Mouse (Mus musculus) lung, postnatal 0 days (tissue): ENCODE data around the gene Dffa. TPM values are rescaled to one million over a fixed set of nuclear protein-coding genes. Genes with fewer than 3 reads are reported as not detected.
"Not testable (repeated sequence)": the region's sequence is repeated elsewhere in the genome, so short reads cannot be mapped to it uniquely, and the experiment has no call there.

Experiments
- ATAC-seq: fragments of 200-750 bp; cut with Nextera tagmentation; 2 replicates; pipeline ENCODE4 v1.8.0; 2017; ENCODE audit warnings: moderate library complexity
- DNase-seq: peaks from one replicate; pipeline ENCODE4 v3.0.0-alpha.2; 2016; ENCODE audit warnings: low spot score
- H3K27ac ChIP-seq: fragments of 300-500 bp; sonication (generic); 2 replicates; pipeline ENCODE4 v1.5.1; 2014; ENCODE audit warnings: antibody characterized with exemption, mild to moderate bottlenecking, low read length, mixed read lengths
- H3K27me3 ChIP-seq: fragments of 300-500 bp; sonication (generic); replicated peaks from 2 replicates; pipeline ENCODE4 v1.6.1; 2014; ENCODE audit warnings: low read length, mixed read lengths; ENCODE audit not compliant: insufficient read depth
- H3K36me3 ChIP-seq: fragments of 300-500 bp; sonication (generic); 2 replicates; pipeline ENCODE4 v1.6.1; 2014; ENCODE audit warnings: low read length, mixed read lengths; ENCODE audit not compliant: insufficient read depth
- H3K4me1 ChIP-seq: fragments of 300-500 bp; sonication (generic); 2 replicates; pipeline ENCODE4 v1.6.1; 2014; ENCODE audit warnings: antibody characterized with exemption, low read depth, low read length, mixed read lengths; ENCODE audit not compliant: insufficient read depth
- H3K4me2 ChIP-seq: fragments of 300-500 bp; sonication (generic); replicated peaks from 2 replicates; pipeline ENCODE4 v1.6.1; 2014; ENCODE audit warnings: low read depth, mild to moderate bottlenecking, low read length, moderate library complexity, mixed read lengths
- H3K4me3 ChIP-seq: fragments of 300-500 bp; sonication (generic); 2 replicates; pipeline ENCODE4 v1.5.1; 2014; ENCODE audit warnings: low read depth, low read length
- H3K9ac ChIP-seq: fragments of 300-500 bp; sonication (generic); replicated peaks from 2 replicates; pipeline ENCODE4 v1.6.1; 2014; ENCODE audit warnings: low read depth, mild to moderate bottlenecking
- H3K9me3 ChIP-seq: fragments of 300-500 bp; sonication (generic); 2 replicates; pipeline ENCODE4 v1.6.1; 2016; ENCODE audit warnings: low read length, mixed read lengths
- CTCF ChIP-seq: IDR thresholded peaks from 2 replicates; pipeline ENCODE4 v1.5.1; 2016; ENCODE audit warnings: antibody characterized with exemption, mild to moderate bottlenecking
- EP300 ChIP-seq: IDR thresholded peaks from 2 replicates; pipeline ENCODE4 v1.6.1; 2016; ENCODE audit warnings: antibody characterized with exemption, mild to moderate bottlenecking, control low read depth
- WGBS: fragments of 180-500 bp; shearing (Covaris S2); extraction: QIAGEN DNeasy Blood & Tissue Kit; methylation state at CpG from one replicate; pipeline ENCODE4 v1.1.7; 2014; 5-methylcytosine and 5-hydroxymethylcytosine counted together
- polyA plus RNA-seq: library from polyadenylated mRNA; unstranded; fragments of >200 nt; fragmentation: Nextera tagmentation; extraction: Ambion mirVana; gene quantifications from 2 replicates; pipeline ENCODE4 v1.2.1, GENCODE M21; 2015

Gene Dffa
- polyA plus RNA-seq, 1 experiment from 2014 or later: 21.5 TPM

- peaks cover 20% of the 10 kb centered on the region for H3K4me1 ChIP-seq
- DNase-seq (no peak), ATAC-seq (no peak)
- TF ChIP-seq EP300: no peak
- TF ChIP-seq CTCF: no peak
- no peak overlapping the region for H3K27ac ChIP-seq
- H3K4me3 ChIP-seq: no peak overlapping the region
- no peaks in the 10 kb centered on the region for H3K9me3 ChIP-seq
- no peaks in the 10 kb centered on the region for H3K27me3 ChIP-seq
- H3K9ac ChIP-seq: no peak overlapping the region
- H3K36me3 ChIP-seq: no peaks in the 10 kb centered on the region
- 85% methylated on average over 3 of the region's 3 CpGs for WGBS
- H3K4me2 ChIP-seq: no peak overlapping the region
Measured at GRCm38 (mm10) chr4:149101456-149101855, 2.5 kb upstream of the Dffa start.

GRCm38 (mm10) chr4:149119978-149120562 lies 16.1 kb downstream of the Dffa start:
- H3K4me1 ChIP-seq, H3K4me2 ChIP-seq, DNase-seq, H3K9ac ChIP-seq, H3K36me3 ChIP-seq, ATAC-seq, H3K9me3 ChIP-seq, H3K27ac ChIP-seq, H3K4me3 ChIP-seq, H3K27me3 ChIP-seq: not testable (repeated sequence)
- WGBS: 77% methylated on average over 12 of the region's 12 CpGs

GRCm38 (mm10) chr4:149123432-149123831 lies 19.5 kb downstream of the Dffa start:
- Histone ChIP-seq H3K4me2 (no peak overlapping the region), H3K4me1 (no peaks in the 10 kb centered on the region), H3K9me3 (no peaks in the 10 kb centered on the region), H3K4me3 (no peak overlapping the region), H3K27ac (no peak overlapping the region), H3K9ac (no peak overlapping the region), H3K27me3 (no peaks in the 10 kb centered on the region), H3K36me3 (no peaks in the 10 kb centered on the region)
- WGBS: 55% methylated on average over 5 of the region's 5 CpGs
- TF ChIP-seq EP300: no peak
- TF ChIP-seq CTCF: no peak
- no peak for ATAC-seq
- DNase-seq: no peak

DNA sequence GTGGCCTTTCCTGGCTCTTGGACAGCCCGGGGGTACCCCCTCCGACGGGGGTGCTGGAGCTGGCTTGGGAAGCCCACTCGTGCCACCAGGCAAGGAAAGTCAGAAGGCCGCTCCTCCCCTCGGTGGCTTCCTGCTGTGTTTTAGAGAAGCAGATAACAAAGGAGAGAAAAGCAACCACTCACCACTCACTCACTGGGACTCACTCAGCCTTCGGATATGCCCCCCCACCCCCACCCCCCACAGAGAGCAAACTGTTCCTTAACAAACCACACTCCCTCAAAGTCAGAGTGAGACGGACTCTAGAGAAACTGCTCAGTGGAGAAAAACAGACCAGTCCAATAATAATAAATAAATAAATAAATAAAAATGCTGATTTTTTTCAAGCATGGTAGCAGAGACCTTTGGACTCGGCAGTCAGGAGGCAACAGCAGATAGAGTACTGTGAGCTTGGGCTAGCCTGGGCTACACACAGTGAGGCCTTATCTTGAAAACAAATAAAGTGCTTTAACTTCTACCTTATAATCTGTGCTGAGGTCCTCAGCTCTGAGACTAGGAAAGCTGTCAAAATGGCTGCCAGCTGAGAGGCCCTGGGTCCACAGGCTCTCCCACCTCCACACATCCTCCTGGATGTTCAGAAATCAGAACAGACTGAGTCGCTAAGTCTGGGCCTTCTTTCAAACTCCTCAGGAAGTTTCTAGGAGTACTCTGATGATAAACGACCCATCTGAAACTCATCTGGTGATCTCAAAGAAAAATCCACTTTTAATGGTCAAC lies 21.6 kb downstream of the Dffa start:
- no peak overlapping the region for H3K4me3 ChIP-seq
- DNase-seq: no peak
- no peaks in the 10 kb centered on the region for H3K9me3 ChIP-seq
- H3K9ac ChIP-seq: no peak overlapping the region
- 66% methylated on average over 11 of the region's 11 CpGs for WGBS
- no peak for ATAC-seq
- H3K27me3 ChIP-seq: no peaks in the 10 kb centered on the region
- no peak overlapping the region for H3K27ac ChIP-seq
- H3K36me3 ChIP-seq: no peaks in the 10 kb centered on the region
- no peaks in the 10 kb centered on the region for H3K4me1 ChIP-seq
- H3K4me2 ChIP-seq: no peak overlapping the region
- TF ChIP-seq EP300 (no peak), CTCF (no peak)

DNA sequence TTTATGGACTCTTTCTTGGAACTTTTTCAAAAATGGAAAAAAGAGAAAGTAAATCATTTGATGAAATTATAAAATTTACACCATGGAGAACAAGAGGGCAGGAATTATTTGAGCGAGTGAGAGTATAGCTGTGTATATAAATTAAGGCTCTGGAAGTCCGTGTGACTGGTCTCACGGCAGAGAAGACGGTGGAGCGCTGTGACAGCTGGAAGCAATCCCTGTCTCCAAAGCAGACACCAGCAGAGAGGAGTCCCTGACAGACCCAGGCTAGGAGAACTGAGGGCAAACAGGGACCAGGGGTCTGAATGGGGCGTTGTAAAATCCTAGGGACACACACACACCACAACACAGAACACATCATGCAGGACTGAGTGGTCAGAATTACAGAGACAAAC lies 22.2 kb downstream of the Dffa start:
- Histone ChIP-seq H3K27me3 (no peaks in the 10 kb centered on the region), H3K27ac (no peak overlapping the region), H3K36me3 (no peaks in the 10 kb centered on the region), H3K4me2 (no peak overlapping the region), H3K9me3 (no peaks in the 10 kb centered on the region), H3K9ac (no peak overlapping the region), H3K4me1 (no peaks in the 10 kb centered on the region), H3K4me3 (no peak overlapping the region)
- no peak for ATAC-seq
- no peak for DNase-seq
- 67% methylated on average over 6 of the region's 6 CpGs for WGBS
- no peak for TF ChIP-seq CTCF
- no peak for TF ChIP-seq EP300

GRCm38 (mm10) chr4:149126663-149127062 lies 22.7 kb downstream of the Dffa start, which contains the start of gene Cort:
Gene Cort (minus strand): TSS chr4:149126763.
- H3K9me3 ChIP-seq: no peaks in the 10 kb centered on the region
- no peak for DNase-seq
- TF ChIP-seq CTCF: no peak
- no peak for TF ChIP-seq EP300

More at GRCm38 (mm10) chr4:149126663-149127062, 22.7 kb downstream of the Dffa start, which contains the start of gene Cort:
- H3K4me1 ChIP-seq: no peaks in the 10 kb centered on the region
- H3K36me3 ChIP-seq: no peaks in the 10 kb centered on the region
- ATAC-seq: no peak
- H3K27ac ChIP-seq: no peak within 1 kb of the TSS
- no peak within 1 kb of the TSS for H3K4me2 ChIP-seq
- H3K4me3 ChIP-seq: no peak within 1 kb of the TSS
- no peak within 1 kb of the TSS for H3K9ac ChIP-seq
- H3K27me3 ChIP-seq: no peaks in the 10 kb centered on the region
- WGBS: 75% methylated on average over 11 of the region's 11 CpGs
